Mouse (Mus musculus) E14TG2a.4 (cell line): Measurements from ENCODE around the gene Emc9.

Source experiments
- CTCF ChIP-seq: conservative IDR thresholded peaks from 2 replicates; pipeline ENCODE4 v1.5.1; 2014; ENCODE audit warnings: low read length
- NANOG ChIP-seq: IDR thresholded peaks from 2 replicates; pipeline ENCODE4 v1.6.1; 2014; ENCODE audit warnings: borderline replicate concordance, low read length, mixed read lengths

DNA sequence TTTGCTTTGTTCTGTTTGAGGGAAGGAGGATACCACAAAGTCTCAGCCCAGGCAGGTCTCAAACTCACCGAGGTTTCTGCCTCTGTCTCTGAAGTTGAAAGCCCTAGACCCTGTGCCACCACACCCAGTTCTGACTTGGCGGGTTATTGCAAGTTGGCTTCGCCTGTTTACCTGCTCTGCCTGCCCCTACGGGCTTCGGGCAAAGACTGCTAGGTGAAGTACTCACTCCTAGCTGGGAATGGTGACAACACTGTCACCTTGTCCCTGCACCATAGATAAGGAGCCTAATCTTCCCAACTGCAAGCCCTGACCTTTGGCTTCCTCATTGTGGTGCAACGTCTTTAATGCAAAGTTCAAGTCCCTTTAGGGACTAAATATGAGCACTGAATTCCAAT, 461 bp upstream of the Emc9 start:
- TF ChIP-seq CTCF = no peak
- no peak for TF ChIP-seq NANOG
